Mouse (Mus musculus) megakaryocyte, embryonic 14.5 days (primary cell): ENCODE data around the gene Gtf2ird1. TPM values are rescaled to one million over a fixed set of nuclear protein-coding genes. Genes with fewer than 3 reads are reported as not detected.

Source experiments
- H3K27me3 ChIP-seq: replicated peaks from 2 replicates; pipeline ENCODE3; 2012; ENCODE audit warnings: inconsistent platforms
- H3K36me3 ChIP-seq: replicated peaks from 2 replicates; pipeline ENCODE3; 2012; ENCODE audit warnings: low read length, inconsistent platforms, mixed read lengths
- H3K4me1 ChIP-seq: 2 replicates; pipeline ENCODE4 v1.6.1; 2012; ENCODE audit warnings: inconsistent platforms
- H3K4me3 ChIP-seq: replicated peaks from 2 replicates; pipeline ENCODE3; 2012; ENCODE audit warnings: moderate library complexity, mild to moderate bottlenecking, inconsistent platforms
- H3K9me3 ChIP-seq: 2 replicates; pipeline ENCODE4 v1.6.1; 2012; ENCODE audit warnings: inconsistent platforms
- FLI1 ChIP-seq: IDR thresholded peaks from 2 replicates; pipeline ENCODE4 v1.6.1; 2012; ENCODE audit warnings: low read length, inconsistent platforms, mixed read lengths
- GATA1 ChIP-seq: IDR thresholded peaks from 3 replicates; pipeline ENCODE4 v1.6.1; 2012; ENCODE audit warnings: mixed read lengths, low read length, inconsistent platforms, borderline replicate concordance
- polyA plus RNA-seq: library from polyadenylated mRNA; stranded (reverse); fragments of >175 nt; gene quantifications from 2 replicates; pipeline ENCODE4 v1.2.3, GENCODE M21; 2012; ENCODE audit warnings: low replicate concordance; ENCODE audit not compliant: insufficient read depth

The Gtf2ird1 gene
- polyA plus RNA-seq, 1 experiment: 32.1 TPM

DNA sequence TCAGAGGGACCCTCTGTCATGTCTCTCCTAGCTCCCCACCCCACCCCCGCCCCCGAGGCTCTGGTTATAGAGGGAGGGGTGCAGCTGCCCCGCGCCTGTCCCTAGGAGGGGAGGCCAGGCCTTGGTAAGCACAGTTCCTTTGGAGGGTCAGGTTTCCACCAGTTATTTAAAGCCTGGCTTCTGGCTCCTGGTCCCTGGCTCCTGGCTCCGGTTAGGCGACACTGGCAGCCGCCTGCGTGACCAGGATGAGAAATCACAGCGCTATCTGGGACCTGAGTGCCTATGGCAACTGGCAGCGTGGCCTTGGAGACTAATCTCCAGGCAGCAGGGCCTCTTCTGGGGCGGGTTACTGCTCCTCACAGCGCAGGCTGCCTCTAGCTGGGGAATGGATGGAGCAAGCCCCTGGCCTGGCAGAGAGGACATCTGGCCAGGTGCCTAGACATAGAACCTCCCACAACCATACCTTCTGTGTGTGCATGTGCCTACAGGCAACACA lies 20.6 kb downstream of the Gtf2ird1 start:
- no peaks in the 10 kb centered on the region for H3K9me3 ChIP-seq
- H3K36me3 ChIP-seq: no peaks in the 10 kb centered on the region
- peaks cover 19% of the 10 kb centered on the region for H3K4me1 ChIP-seq
- no peak for TF ChIP-seq GATA1
- no peak for TF ChIP-seq FLI1
- no peak overlapping the region for H3K4me3 ChIP-seq
- peaks cover 10% of the 10 kb centered on the region for H3K27me3 ChIP-seq

DNA sequence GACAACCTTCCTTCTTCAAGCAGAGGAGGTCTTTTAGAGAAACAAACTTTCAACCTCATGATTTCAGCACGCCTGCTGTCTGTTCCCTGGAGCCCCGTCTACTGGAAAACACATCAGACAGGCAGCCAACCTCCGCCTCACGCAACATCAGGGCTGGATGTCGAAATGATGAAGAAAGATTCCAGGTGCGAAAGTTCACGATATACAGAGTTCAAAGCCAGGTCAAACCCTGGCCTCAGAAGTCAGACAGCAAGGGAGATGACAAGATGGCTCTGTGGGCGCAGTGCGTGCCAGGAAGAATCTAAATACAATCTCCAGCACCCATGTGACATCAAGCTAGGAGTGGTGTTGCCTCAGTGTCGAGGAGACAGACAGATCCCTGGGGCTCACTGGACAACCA lies 23.4 kb downstream of the Gtf2ird1 start:
- TF ChIP-seq FLI1 (no peak), GATA1 (no peak)
- H3K9me3 ChIP-seq: no peaks in the 10 kb centered on the region
- H3K4me3 ChIP-seq: no peak overlapping the region
- H3K36me3 ChIP-seq: no peaks in the 10 kb centered on the region
- peaks cover 19% of the 10 kb centered on the region for H3K4me1 ChIP-seq
- H3K27me3 ChIP-seq: peaks cover 9% of the 10 kb centered on the region

DNA sequence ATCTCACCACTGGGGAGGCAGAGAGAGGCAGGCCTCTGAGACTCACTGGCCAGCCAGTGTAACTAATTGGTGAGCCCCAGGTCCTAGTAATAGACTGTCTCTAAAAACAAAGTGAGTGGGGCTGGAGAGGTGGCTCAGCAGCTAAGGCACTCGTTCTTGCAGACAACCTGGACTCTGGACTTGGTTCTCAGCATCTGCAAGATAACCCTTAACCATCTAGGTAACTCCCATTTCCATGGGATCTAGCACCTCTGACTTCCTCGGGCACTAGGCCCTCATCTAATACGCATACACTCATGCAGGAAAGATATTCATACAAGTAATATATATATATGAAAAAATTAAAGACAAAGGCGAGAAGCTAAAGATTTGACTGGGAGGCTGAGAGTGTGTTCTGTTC lies 26.4 kb downstream of the Gtf2ird1 start:
- no peak for TF ChIP-seq GATA1
- TF ChIP-seq FLI1: no peak
- peaks cover 6% of the 10 kb centered on the region for H3K27me3 ChIP-seq
- no peaks in the 10 kb centered on the region for H3K9me3 ChIP-seq
- H3K4me1 ChIP-seq: peaks cover 14% of the 10 kb centered on the region
- H3K36me3 ChIP-seq: no peaks in the 10 kb centered on the region
- H3K4me3 ChIP-seq: no peak overlapping the region

DNA sequence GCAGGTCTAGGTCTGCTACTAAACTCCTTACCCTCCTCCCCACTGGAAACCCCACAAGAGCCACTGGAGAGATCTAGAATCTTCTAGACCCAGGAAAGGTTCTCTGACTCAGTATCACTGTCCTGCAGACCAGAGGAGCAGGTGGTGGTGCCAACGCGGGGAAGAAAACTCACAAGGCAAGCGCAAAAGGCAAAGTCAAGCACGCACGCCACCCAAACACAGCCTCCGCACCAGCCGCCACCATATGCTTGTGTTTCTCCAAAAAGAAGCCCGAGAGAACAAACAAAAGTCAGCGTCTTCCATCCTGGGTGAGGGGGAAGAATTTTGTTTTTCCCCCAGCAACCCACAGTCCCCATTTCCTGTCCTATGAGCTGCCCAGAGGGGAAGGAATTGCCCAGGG lies 28.9 kb downstream of the Gtf2ird1 start:
- H3K9me3 ChIP-seq: no peaks in the 10 kb centered on the region
- peaks cover 15% of the 10 kb centered on the region for H3K4me1 ChIP-seq
- TF ChIP-seq FLI1 (no peak), GATA1 (no peak)

DNA sequence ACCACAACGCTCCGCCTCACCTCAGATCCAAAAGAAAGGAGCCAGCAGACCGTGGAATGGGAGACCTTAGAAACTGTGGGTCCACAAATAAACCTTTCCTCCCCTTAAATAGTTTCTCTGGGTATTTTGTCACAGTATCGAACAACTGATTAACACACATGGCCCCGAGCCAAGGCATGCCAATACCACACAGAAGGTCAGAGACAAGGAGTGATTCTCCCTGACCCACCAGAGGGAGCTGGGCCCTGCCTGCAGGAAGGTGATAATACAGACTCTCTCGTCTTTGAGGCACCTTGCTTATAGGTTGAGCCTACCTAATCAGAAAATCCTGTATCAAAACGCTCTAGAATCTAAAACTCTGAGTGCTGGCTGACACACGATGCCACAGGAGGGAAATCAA lies 30.9 kb downstream of the Gtf2ird1 start:
- no peaks in the 10 kb centered on the region for H3K27me3 ChIP-seq
- peaks cover 19% of the 10 kb centered on the region for H3K4me1 ChIP-seq
- no peaks in the 10 kb centered on the region for H3K9me3 ChIP-seq
- TF ChIP-seq FLI1: no peak
- TF ChIP-seq GATA1: no peak
- H3K4me3 ChIP-seq: no peak overlapping the region
- no peaks in the 10 kb centered on the region for H3K36me3 ChIP-seq

More for the DNA sequence above, 28.9 kb downstream of the Gtf2ird1 start:
- Histone ChIP-seq H3K27me3 (peaks cover 4% of the 10 kb centered on the region), H3K36me3 (no peaks in the 10 kb centered on the region), H3K4me3 (no peak overlapping the region)

- Histone ChIP-seq H3K27me3 (no peaks in the 10 kb centered on the region), H3K9me3 (no peaks in the 10 kb centered on the region), H3K36me3 (no peaks in the 10 kb centered on the region), H3K4me3 (no peak overlapping the region), H3K4me1 (peaks cover 19% of the 10 kb centered on the region)
- TF ChIP-seq FLI1 (no peak), GATA1 (no peak)
These were observed 32.6 kb downstream of the Gtf2ird1 start for GRCm38 (mm10) chr5:134423930-134424329.

GRCm38 (mm10) chr5:134423372-134423771 lies 33.1 kb downstream of the Gtf2ird1 start:
- Histone ChIP-seq H3K9me3 (no peaks in the 10 kb centered on the region), H3K36me3 (no peaks in the 10 kb centered on the region), H3K27me3 (no peaks in the 10 kb centered on the region), H3K4me1 (peaks cover 19% of the 10 kb centered on the region), H3K4me3 (no peak overlapping the region)
- TF ChIP-seq GATA1: no peak
- no peak for TF ChIP-seq FLI1

GRCm38 (mm10) chr5:134422265-134422925 lies 34.1 kb downstream of the Gtf2ird1 start:
- Histone ChIP-seq H3K36me3 (peaks cover 9% of the 10 kb centered on the region), H3K4me3 (no peak overlapping the region), H3K9me3 (peaks cover 8% of the 10 kb centered on the region), H3K4me1 (peaks cover 26% of the 10 kb centered on the region), H3K27me3 (peaks cover 3% of the 10 kb centered on the region)
- TF ChIP-seq FLI1 (no peak), GATA1 (no peak)

DNA sequence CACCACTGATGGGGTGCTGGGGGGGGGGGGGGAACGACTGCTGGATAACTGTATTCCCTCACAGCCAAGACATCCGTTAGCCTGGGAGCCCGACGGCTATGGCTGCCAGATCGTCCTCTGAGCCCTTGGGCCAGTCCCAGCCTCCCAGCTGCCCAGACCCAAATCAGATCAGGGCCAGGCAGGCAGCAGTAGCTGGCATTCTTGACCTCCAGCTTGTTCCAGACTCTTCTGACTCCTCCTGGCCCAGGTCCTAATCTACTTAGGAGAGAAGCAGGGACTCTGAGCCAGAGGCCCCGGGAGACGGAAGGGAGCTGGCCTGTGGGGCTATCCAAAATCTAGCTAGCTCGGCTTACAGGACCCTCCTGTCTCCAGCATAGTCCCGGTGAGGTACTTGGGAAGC lies 35.5 kb downstream of the Gtf2ird1 start:
- Histone ChIP-seq H3K9me3 (peaks cover 18% of the 10 kb centered on the region), H3K36me3 (peaks cover 21% of the 10 kb centered on the region), H3K27me3 (peaks cover 8% of the 10 kb centered on the region), H3K4me3 (no peak overlapping the region), H3K4me1 (peaks cover 26% of the 10 kb centered on the region)
- no peak for TF ChIP-seq GATA1
- no peak for TF ChIP-seq FLI1

DNA sequence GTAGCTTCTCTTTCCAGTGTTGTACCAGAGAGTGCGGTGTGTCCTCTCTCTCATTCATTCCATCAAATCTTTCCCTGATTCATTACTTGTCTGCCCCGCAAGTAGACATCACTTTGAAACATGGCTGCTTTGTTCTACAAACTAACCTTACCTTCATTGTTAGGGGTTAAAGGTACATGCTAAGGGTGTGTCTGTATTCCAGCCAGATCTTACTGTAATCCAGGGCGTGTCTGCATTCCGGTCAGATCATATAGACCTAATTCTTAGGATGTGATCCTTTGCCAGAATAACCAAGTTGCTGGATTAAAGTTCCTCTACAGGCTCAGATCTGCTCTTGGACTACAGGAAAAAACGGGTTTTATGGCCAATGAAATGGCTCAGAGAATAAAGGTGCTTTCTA lies 36.8 kb downstream of the Gtf2ird1 start:
- Histone ChIP-seq H3K4me1 (peaks cover 15% of the 10 kb centered on the region), H3K9me3 (peaks cover 18% of the 10 kb centered on the region), H3K36me3 (peaks cover 33% of the 10 kb centered on the region), H3K4me3 (no peak overlapping the region), H3K27me3 (peaks cover 18% of the 10 kb centered on the region)
- no peak for TF ChIP-seq GATA1
- no peak for TF ChIP-seq FLI1
